Mouse (Mus musculus) liver, adult 2 months (tissue): ENCODE measurements around the gene Rapsn.

Source experiments
- CTCF ChIP-seq: fragments of 200-500 bp; IDR thresholded peaks from 2 replicates; pipeline ENCODE4 v1.5.1; 2011; ENCODE audit warnings: low read depth, low read length, control low read depth
- POLR2A ChIP-seq: fragments of 200-500 bp; IDR thresholded peaks from 2 replicates; pipeline ENCODE4 v1.6.1; 2011; ENCODE audit warnings: low read length, control low read depth; ENCODE audit not compliant: insufficient read depth; ENCODE audit errors: extremely low read depth

GRCm38 (mm10) chr2:91013881-91014280, 21.5 kb upstream of the Rapsn start:
- TF ChIP-seq CTCF (no peak), POLR2A (no peak)
